Mouse (Mus musculus) myocyte (in vitro differentiated cells): ENCODE data around the gene Map2k3. TPM values are rescaled to one million over a fixed set of nuclear protein-coding genes. Genes with fewer than 3 reads are reported as not detected.
"Not testable (repeated sequence)": the region's sequence is repeated elsewhere in the genome, so short reads cannot be mapped to it uniquely, and the experiment has no call there.

Source experiments
- H3K27me3 ChIP-seq: one replicate; pipeline ENCODE4 v1.6.1; 2011; ENCODE audit not compliant: control insufficient read depth, insufficient read depth, insufficient read length
- H3K36me3 ChIP-seq: one replicate; pipeline ENCODE4 v1.6.1; 2011; ENCODE audit not compliant: control insufficient read depth, insufficient read depth
- H3K4me2 ChIP-seq: one replicate; pipeline ENCODE4 v1.6.1; 2011; ENCODE audit warnings: low read depth, control low read depth
- H3K4me3 ChIP-seq: one replicate; pipeline ENCODE4 v1.5.1; 2011; ENCODE audit warnings: mild to moderate bottlenecking, control low read depth, moderate library complexity
- H3K79me2 ChIP-seq: one replicate; pipeline ENCODE4 v1.6.1; 2011; ENCODE audit not compliant: control insufficient read depth, insufficient read depth
- H3ac ChIP-seq: one replicate; pipeline ENCODE4 v1.6.1; 2011; ENCODE audit not compliant: control insufficient read depth, insufficient read length
- CEBPB ChIP-seq: IDR thresholded peaks from 2 replicates; pipeline ENCODE4 v1.6.1; 2011; ENCODE audit warnings: mild to moderate bottlenecking, moderate library complexity; ENCODE audit not compliant: poor library complexity, insufficient read depth, severe bottlenecking
- E2F4 ChIP-seq: IDR thresholded peaks from one replicate; pipeline ENCODE4 v1.6.1; 2011; ENCODE audit warnings: mild to moderate bottlenecking, control low read depth, moderate library complexity; ENCODE audit not compliant: insufficient read depth
- MAX ChIP-seq: IDR thresholded peaks from one replicate; pipeline ENCODE4 v1.6.1; 2011; ENCODE audit warnings: low read depth, mild to moderate bottlenecking, control low read depth
- MYOD1 ChIP-seq, 3 experiments: IDR thresholded peaks; one replicate each; pipeline ENCODE4 v1.6.1; 2011; ENCODE audit warnings: control low read depth in 2 of 3, low read depth in 2 of 3, mild to moderate bottlenecking in 2 of 3, moderate library complexity in 1 of 3; ENCODE audit not compliant: insufficient read length in 2 of 3, control insufficient read depth in 1 of 3
- MYOG ChIP-seq, 3 experiments: IDR thresholded peaks; one replicate each; pipeline ENCODE4 v1.6.1; 2011; ENCODE audit warnings: control low read depth in 2 of 3, low read depth in 2 of 3, mild to moderate bottlenecking in 2 of 3; ENCODE audit not compliant: insufficient read length in 2 of 3, control insufficient read depth in 1 of 3, insufficient read depth in 1 of 3
- POLR2A ChIP-seq: IDR thresholded peaks from one replicate; pipeline ENCODE4 v1.6.1; 2011; ENCODE audit warnings: low read depth, mild to moderate bottlenecking, control low read depth, moderate library complexity; ENCODE audit not compliant: insufficient read length
- POLR2AphosphoS2 ChIP-seq: IDR thresholded peaks from one replicate; pipeline ENCODE4 v1.6.1; 2011; ENCODE audit warnings: low read depth, control low read depth; ENCODE audit not compliant: insufficient read length
- REST ChIP-seq: IDR thresholded peaks from one replicate; pipeline ENCODE4 v1.6.1; 2011; ENCODE audit warnings: mild to moderate bottlenecking, control low read depth, moderate library complexity; ENCODE audit not compliant: insufficient read depth, insufficient read length
- SRF ChIP-seq: IDR thresholded peaks from one replicate; pipeline ENCODE4 v1.6.1; 2011; ENCODE audit warnings: low read depth; ENCODE audit not compliant: control insufficient read depth, insufficient read length
- TCF12 ChIP-seq: IDR thresholded peaks from one replicate; pipeline ENCODE4 v1.6.1; 2011; ENCODE audit warnings: mild to moderate bottlenecking, control low read depth; ENCODE audit not compliant: poor library complexity, insufficient read depth, severe bottlenecking
- TCF3 ChIP-seq: IDR thresholded peaks from one replicate; pipeline ENCODE4 v1.6.1; 2011; ENCODE audit warnings: low read depth, control low read depth; ENCODE audit not compliant: insufficient read length
- USF1 ChIP-seq: IDR thresholded peaks from one replicate; pipeline ENCODE4 v1.6.1; 2011; ENCODE audit warnings: low read depth, mild to moderate bottlenecking, control low read depth, moderate library complexity
- polyA plus RNA-seq: library from polyadenylated mRNA; unstranded; fragments of >200 nt; fragmentation: generic; extraction: Trizol; gene quantifications from one replicate; pipeline ENCODE4 v1.2.1, GENCODE M21; 2012; ENCODE audit warnings: missing spikeins

The Map2k3 gene
- 68.5 TPM for polyA plus RNA-seq

DNA sequence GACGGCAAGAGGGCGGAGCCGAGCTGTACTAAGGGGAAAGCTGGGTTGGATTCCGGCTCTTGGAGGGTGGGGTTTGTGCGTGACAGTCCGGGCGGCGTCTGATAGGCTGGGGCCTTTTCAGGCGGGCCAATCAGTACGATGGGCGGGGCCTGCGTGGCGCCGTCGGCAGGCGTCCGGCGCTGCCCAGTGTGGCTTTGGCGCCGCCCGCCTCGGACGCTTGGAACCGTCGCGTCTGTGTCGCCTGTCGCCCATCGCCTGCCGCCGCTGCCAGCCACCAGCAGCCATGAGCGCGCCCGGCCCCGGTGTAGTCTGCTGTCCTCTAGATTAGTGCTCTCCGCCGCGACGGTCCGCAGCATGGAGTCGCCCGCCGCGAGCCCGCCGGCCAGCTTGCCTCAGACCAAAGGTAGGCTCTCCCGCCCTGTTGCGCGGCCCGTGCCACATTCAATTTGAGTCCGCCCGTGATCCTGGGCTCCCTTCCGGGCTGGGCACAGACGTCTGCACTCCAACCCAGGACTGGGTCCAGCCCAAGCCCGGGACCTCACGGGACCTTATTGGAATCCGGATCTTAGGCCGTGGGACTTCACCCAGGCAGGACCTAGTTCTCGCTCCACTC lies at the start of gene Map2k3:
Gene Map2k3 (plus strand): TSS at position 165 of the 613 bp plus-strand sequence.
- no peaks in the 10 kb centered on the region for H3K36me3 ChIP-seq
- no peaks in the 10 kb centered on the region for H3K27me3 ChIP-seq
- H3ac ChIP-seq, result peak within 1 kb of the TSS; percentile 39
- TF ChIP-seq POLR2A (peak; percentile 98), TCF12 (no peak), MYOG (IDR thresholded peaks at IDR 0.05; ENCODE audit: control insufficient read depth in 1 of 3, insufficient read depth in 1 of 3, insufficient read length in 2 of 3, low read depth in 2 of 3) (no peak), POLR2AphosphoS2 (peak; percentile 97), REST (peak; percentile 36), USF1 (no peak), MYOD1 (IDR thresholded peaks at IDR 0.05; ENCODE audit: control insufficient read depth in 1 of 3, insufficient read length in 2 of 3, low read depth in 2 of 3) (no peak)
- H3K4me2 ChIP-seq, result peak within 1 kb of the TSS; percentile 97
- H3K79me2 ChIP-seq, result peaks cover 50% of the 10 kb centered on the region
- peak within 1 kb of the TSS; percentile 57 for H3K4me3 ChIP-seq

DNA sequence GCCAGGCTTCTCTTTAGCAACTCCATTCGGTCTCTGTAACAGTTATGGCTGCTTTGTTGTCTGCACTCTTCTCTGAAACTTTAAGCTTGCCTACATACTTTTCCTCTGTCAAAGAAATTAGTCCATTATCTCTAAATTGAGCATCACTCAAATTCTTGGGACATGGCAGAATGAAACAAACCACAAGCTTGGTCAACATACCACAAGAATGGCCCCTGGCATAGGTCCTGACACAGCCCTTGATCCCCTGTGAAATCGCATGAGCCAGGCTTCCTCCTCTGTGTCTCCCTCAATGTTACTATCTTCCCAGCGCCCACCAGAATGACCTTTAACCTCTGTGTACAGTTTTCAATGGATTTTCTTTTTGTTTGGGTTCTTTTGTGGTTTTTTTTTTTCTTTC lies 49.4 kb upstream of the Map2k3 start:
- no peak for TF ChIP-seq POLR2AphosphoS2
- TF ChIP-seq REST, result no peak
- TF ChIP-seq E2F4, result no peak
- no peak for TF ChIP-seq USF1
- TF ChIP-seq CEBPB, result no peak
- no peak for TF ChIP-seq POLR2A
- TF ChIP-seq SRF, result no peak
- no peak for TF ChIP-seq MYOD1 (IDR thresholded peaks at IDR 0.05; ENCODE audit: control insufficient read depth in 1 of 3, insufficient read length in 2 of 3, low read depth in 2 of 3)
- no peak for TF ChIP-seq MYOG (IDR thresholded peaks at IDR 0.05; ENCODE audit: control insufficient read depth in 1 of 3, insufficient read depth in 1 of 3, insufficient read length in 2 of 3, low read depth in 2 of 3)
- no peak for TF ChIP-seq TCF12
- no peak for TF ChIP-seq TCF3
- TF ChIP-seq MAX, result no peak
- Histone ChIP-seq H3K36me3 (no peaks in the 10 kb centered on the region), H3K27me3 (no peaks in the 10 kb centered on the region), H3K79me2 (peaks cover 8% of the 10 kb centered on the region), H3K4me3 (no peak overlapping the region), H3K4me2 (peak overlapping the region; percentile 19), H3ac (no peak overlapping the region)

DNA sequence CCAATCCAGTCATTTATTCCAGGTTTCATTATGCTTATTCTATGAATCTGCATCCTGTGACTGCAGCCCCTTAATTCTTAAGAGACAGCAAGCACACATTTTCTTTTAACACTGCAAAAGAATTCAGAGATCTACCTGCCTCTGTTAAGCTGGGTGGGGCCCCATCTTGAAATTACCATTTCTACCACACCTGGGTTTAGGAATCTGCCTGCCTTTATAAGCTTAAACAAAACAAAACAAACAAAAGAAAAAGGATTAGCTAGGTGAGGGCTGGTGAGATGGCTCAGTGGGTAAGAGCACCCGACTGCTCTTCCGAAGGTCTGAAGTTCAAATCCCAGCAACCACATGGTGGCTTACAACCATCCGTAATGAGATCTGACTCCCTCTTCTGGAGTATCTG lies 44.8 kb upstream of the Map2k3 start:
- H3K79me2 ChIP-seq, H3K4me3 ChIP-seq, H3ac ChIP-seq, H3K4me2 ChIP-seq, H3K36me3 ChIP-seq, H3K27me3 ChIP-seq: not testable (repeated sequence)

DNA sequence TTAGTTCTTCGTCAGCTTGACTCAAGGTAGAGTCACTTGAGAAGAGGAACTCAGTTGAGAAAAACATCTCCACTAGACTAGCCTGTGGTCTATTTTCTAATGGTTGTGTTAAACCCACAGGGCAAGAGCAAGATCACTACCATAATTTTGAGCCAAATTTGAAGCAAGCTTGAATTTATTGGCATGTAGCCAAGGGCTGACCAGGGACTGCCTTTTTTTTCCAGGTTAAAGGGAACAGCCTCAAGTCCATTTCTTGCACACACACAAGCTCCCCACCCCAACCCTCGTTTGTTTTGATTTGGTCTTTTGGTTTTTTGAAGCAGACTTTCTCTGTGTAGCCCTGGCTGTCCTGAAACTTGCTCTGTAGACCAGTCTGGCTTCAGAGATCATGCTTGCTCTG lies 42.0 kb upstream of the Map2k3 start:
- Histone ChIP-seq H3K27me3 (no peaks in the 10 kb centered on the region), H3K79me2 (no peaks in the 10 kb centered on the region), H3K4me2 (no peak overlapping the region), H3ac (no peak overlapping the region), H3K4me3 (no peak overlapping the region), H3K36me3 (no peaks in the 10 kb centered on the region)
- no peak for TF ChIP-seq REST
- no peak for TF ChIP-seq TCF12
- TF ChIP-seq SRF, result no peak
- TF ChIP-seq MAX, result no peak
- no peak for TF ChIP-seq MYOG (IDR thresholded peaks at IDR 0.05; ENCODE audit: control insufficient read depth in 1 of 3, insufficient read depth in 1 of 3, insufficient read length in 2 of 3, low read depth in 2 of 3)
- no peak for TF ChIP-seq USF1
- no peak for TF ChIP-seq POLR2A
- no peak for TF ChIP-seq E2F4
- TF ChIP-seq MYOD1 (IDR thresholded peaks at IDR 0.05; ENCODE audit: control insufficient read depth in 1 of 3, insufficient read length in 2 of 3, low read depth in 2 of 3), result no peak
- no peak for TF ChIP-seq TCF3
- no peak for TF ChIP-seq POLR2AphosphoS2
- no peak for TF ChIP-seq CEBPB

DNA sequence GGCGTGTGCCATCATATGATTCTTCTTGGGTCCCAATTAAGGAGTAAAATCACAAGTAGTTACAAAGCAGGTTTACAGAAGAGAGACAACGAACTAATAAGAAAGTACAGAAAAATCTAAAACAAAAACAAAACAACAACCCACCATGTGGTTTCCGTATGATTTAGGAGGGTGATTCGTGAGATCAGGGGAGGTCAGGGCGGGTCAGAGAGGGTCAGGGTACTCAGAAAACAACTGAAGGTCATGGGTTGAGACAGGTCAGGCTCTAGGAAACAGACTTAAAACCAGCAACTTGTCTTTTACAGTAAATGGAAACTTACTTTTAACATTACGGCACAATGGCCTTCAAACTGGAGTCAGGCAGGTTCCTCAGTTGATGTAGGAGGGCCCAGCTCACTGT lies 41.5 kb upstream of the Map2k3 start:
- H3K4me3 ChIP-seq, result no peak overlapping the region
- H3K79me2 ChIP-seq, result no peaks in the 10 kb centered on the region
- no peaks in the 10 kb centered on the region for H3K27me3 ChIP-seq
- H3K4me2 ChIP-seq, result no peak overlapping the region
- TF ChIP-seq POLR2A (no peak), TCF3 (no peak)
- no peaks in the 10 kb centered on the region for H3K36me3 ChIP-seq
- no peak overlapping the region for H3ac ChIP-seq
